Mouse (Mus musculus): ENCODE data around the gene Sik3. TPM values are rescaled to one million over a fixed set of nuclear protein-coding genes. Genes with fewer than 3 reads are reported as not detected.
A peak's percentile ranks its signal among the peaks of the same experiment; 100 is the strongest.

Gene Sik3
- total RNA-seq, 2 experiments from 2014 or later = 61.8 to 72.7 TPM

- intact Hi-C loops (cut with DNase I) = loop anchor here (1.0 to 5.0 kb wide), 4 partner anchors 16 to 243 kb away; no protein-coding TSS in a partner anchor
These were observed 234.2 kb downstream of the Sik3 start for GRCm38 (mm10) chr9:46246752-46247324.

GRCm38 (mm10) chr9:46256177-46256576 lies 243.6 kb downstream of the Sik3 start:
- intact Hi-C loops (cut with DNase I) = no loop called here
- no peak for DNase-seq

More at GRCm38 (mm10) chr9:46246752-46247324, 234.2 kb downstream of the Sik3 start:
- DNase-seq = peak; percentile 68 to 82

GRCm38 (mm10) chr9:46256658-46257385 lies 244.2 kb downstream of the Sik3 start:
- intact Hi-C loops (cut with DNase I) = no loop called here
- no peak for DNase-seq

GRCm38 (mm10) chr9:46257546-46257945 lies 244.9 kb downstream of the Sik3 start:
- intact Hi-C loops (cut with DNase I) = no loop called here
- DNase-seq = peak; percentile 20 to 37

- intact Hi-C loops (cut with DNase I) = no loop called here
- no peak for DNase-seq
These were observed 246.5 kb downstream of the Sik3 start for GRCm38 (mm10) chr9:46259111-46259510.

- no peak for DNase-seq
- intact Hi-C loops (cut with DNase I) = no loop called here
These were observed 248.5 kb downstream of the Sik3 start for GRCm38 (mm10) chr9:46261131-46261530.

GRCm38 (mm10) chr9:46268343-46268873 lies 255.8 kb downstream of the Sik3 start, which contains the start of gene Apoa5:
Gene Apoa5, plus strand, starts transcription at chr9:46268633.
- DNase-seq = no peak
- intact Hi-C loops (cut with DNase I) = no loop called here

GRCm38 (mm10) chr9:46269125-46269524 lies 256.5 kb downstream of the Sik3 start:
- intact Hi-C loops (cut with DNase I) = no loop called here
- DNase-seq = no peak

GRCm38 (mm10) chr9:46270782-46271181 lies 258.2 kb downstream of the Sik3 start:
- intact Hi-C loops (cut with DNase I) = no loop called here
- DNase-seq = no peak

- intact Hi-C loops (cut with DNase I) = no loop called here
- DNase-seq = no peak
These were observed 259.4 kb downstream of the Sik3 start for GRCm38 (mm10) chr9:46272070-46272469.

GRCm38 (mm10) chr9:46272677-46273454 lies 260.2 kb downstream of the Sik3 start, which contains the start of gene Zpr1:
Gene Zpr1, plus strand, starts transcription at chr9:46273064.
- intact Hi-C loops (cut with DNase I) = no loop called here

More at GRCm38 (mm10) chr9:46272677-46273454, 260.2 kb downstream of the Sik3 start, which contains the start of gene Zpr1:
- peak; percentile 92 to 94 for DNase-seq

Other genes with a start within 250 kb of the Sik3 start
- 10 to 100 TPM in 1 of 2 experiments, 1 to 10 TPM in 1; 9.4 to 11.3 TPM for gene Cep164, start 184.1 kb upstream of the Sik3 start, total RNA-seq (2021)
- gene Bace1, start 174.2 kb upstream of the Sik3 start, total RNA-seq (2021) = 10 to 100 TPM; 43.7 to 55.0 TPM
- 10 to 100 TPM; 23.5 to 27.2 TPM for gene Pcsk7, start 106.3 kb upstream of the Sik3 start, total RNA-seq (2021)
- gene Rnf214, start 105.9 kb upstream of the Sik3 start, total RNA-seq (2021) = 10 to 100 TPM; 33.5 to 35.9 TPM
- 10 to 100 TPM; 72.1 to 90.1 TPM for gene Tagln, start 76.8 kb upstream of the Sik3 start, total RNA-seq (2021)
- gene Sidt2, start 57.6 kb upstream of the Sik3 start, total RNA-seq (2021) = 10 to 100 TPM; 71.5 to 75.4 TPM
- gene Pafah1b2, start 130 bp upstream of the Sik3 start, total RNA-seq (2021) = 10 to 100 TPM; 85.1 to 87.3 TPM
- under 1 TPM; 0.26 to 0.50 TPM for gene Apoa1, start 215.8 kb downstream of the Sik3 start, total RNA-seq (2021)
- gene Apoc3, start 222.8 kb downstream of the Sik3 start, total RNA-seq (2021) = not detected
- gene Apoa4, start 227.9 kb downstream of the Sik3 start, total RNA-seq (2021) = not detected